Mouse (Mus musculus) G1E (cell line): ENCODE data around the gene Melk. TPM values are rescaled to one million over a fixed set of nuclear protein-coding genes. Genes with fewer than 3 reads are reported as not detected.

Source experiments
- ATAC-seq: 2 replicates; pipeline ENCODE4 v1.8.0; 2016; ENCODE audit warnings: mild to moderate bottlenecking; ENCODE audit not compliant: insufficient number of reproducible peaks, poor library complexity, low FRiP score, severe bottlenecking; ENCODE audit errors: extremely low read depth
- DNase-seq: peaks from one replicate; pipeline ENCODE4 v3.0.0; 2012; ENCODE audit warnings: low spot score
- H3K27me3 ChIP-seq: 2 replicates; pipeline ENCODE4 v1.6.1; 2012; ENCODE audit warnings: mild to moderate bottlenecking, low read length, inconsistent platforms; ENCODE audit not compliant: insufficient read depth
- H3K36me3 ChIP-seq: replicated peaks from 2 replicates; pipeline ENCODE3; 2012; ENCODE audit warnings: mild to moderate bottlenecking, inconsistent platforms
- H3K4me1 ChIP-seq: 2 replicates; pipeline ENCODE4 v1.6.1; 2012; ENCODE audit warnings: low read depth, low read length, inconsistent platforms, mixed read lengths; ENCODE audit not compliant: insufficient read depth
- H3K4me3 ChIP-seq: 2 replicates; pipeline ENCODE4 v1.5.1; 2012; ENCODE audit warnings: low read depth, mild to moderate bottlenecking, inconsistent platforms, low read length, moderate library complexity, mixed read lengths
- H3K9me3 ChIP-seq: replicated peaks from 2 replicates; pipeline ENCODE4 v1.6.1; 2012; ENCODE audit warnings: inconsistent platforms
- CTCF ChIP-seq: IDR thresholded peaks from 2 replicates; pipeline ENCODE4 v1.5.1; 2012; ENCODE audit warnings: low read depth, low read length, inconsistent platforms, mixed read lengths
- GATA1 ChIP-seq: IDR thresholded peaks from 2 replicates; pipeline ENCODE4 v1.6.1; 2012; ENCODE audit warnings: borderline replicate concordance, low read length, inconsistent platforms, mixed read lengths
- GATA2 ChIP-seq: IDR thresholded peaks from 2 replicates; pipeline ENCODE4 v1.6.1; 2012; ENCODE audit warnings: low read depth, low read length, inconsistent platforms, borderline replicate concordance
- POLR2AphosphoS5 ChIP-seq: IDR thresholded peaks from 2 replicates; pipeline ENCODE4 v1.6.1; 2012; ENCODE audit warnings: low read depth, low read length, inconsistent platforms; ENCODE audit not compliant: insufficient replicate concordance
- TAL1 ChIP-seq: conservative IDR thresholded peaks from 2 replicates; pipeline ENCODE4 v1.6.1; 2012; ENCODE audit warnings: low read depth, low read length, inconsistent platforms, mixed read lengths
- polyA plus RNA-seq: library from polyadenylated mRNA; stranded (reverse); fragments of >175 nt; gene quantifications from 2 replicates; pipeline ENCODE4 v1.2.3, GENCODE M21; 2012
- total RNA-seq, 2 experiments: library from RNA; stranded (forward) in 1 of 2; stranded (reverse) in 1 of 2; fragments of 200-1000 nt in 1 of 2; fragments of >200 nt in 1 of 2; fragmentation: Nextera tagmentation in 1 of 2; gene quantifications; 2 replicates each; pipeline ENCODE4 v1.2.3; 2014 to 2017

Gene Melk
- total and polyA plus RNA-seq, 3 experiments = 1.5 to 28.8 (median 25.9) TPM

- peaks cover 17% of the 10 kb centered on the region for H3K27me3 ChIP-seq
- no peak for TF ChIP-seq POLR2AphosphoS5
- TF ChIP-seq GATA1 = no peak
- no peak for TF ChIP-seq CTCF
- TF ChIP-seq GATA2 = no peak
- TF ChIP-seq TAL1 = no peak
- no peak overlapping the region for H3K4me3 ChIP-seq
- DNase-seq = no peak
- H3K9me3 ChIP-seq = no peaks in the 10 kb centered on the region
- H3K4me1 ChIP-seq = peaks cover 2% of the 10 kb centered on the region; the same call in 1 of the 2 replicates
- no peaks in the 10 kb centered on the region for H3K36me3 ChIP-seq
- ATAC-seq = no peak
Measured at GRCm38 (mm10) chr4:44295837-44296236, 4.8 kb upstream of the Melk start.

GRCm38 (mm10) chr4:44306585-44306984 lies 5.9 kb downstream of the Melk start:
- H3K36me3 ChIP-seq = peaks cover 68% of the 10 kb centered on the region
- H3K9me3 ChIP-seq = no peaks in the 10 kb centered on the region
- no peak for ATAC-seq
- H3K4me3 ChIP-seq = no peak overlapping the region
- peaks cover 10% of the 10 kb centered on the region for H3K4me1 ChIP-seq
- H3K27me3 ChIP-seq = no peaks in the 10 kb centered on the region
- no peak for TF ChIP-seq TAL1
- no peak for TF ChIP-seq GATA1
- no peak for TF ChIP-seq GATA2
- TF ChIP-seq CTCF = no peak
- DNase-seq = no peak

GRCm38 (mm10) chr4:44310429-44310828 lies 9.8 kb downstream of the Melk start:
- Histone ChIP-seq H3K4me3 (no peak overlapping the region), H3K4me1 (peaks cover 3% of the 10 kb centered on the region; the same call in 1 of the 2 replicates), H3K27me3 (no peaks in the 10 kb centered on the region), H3K9me3 (no peaks in the 10 kb centered on the region), H3K36me3 (peaks cover 82% of the 10 kb centered on the region)
- no peak for ATAC-seq
- no peak for DNase-seq
- TF ChIP-seq GATA1 = no peak
- TF ChIP-seq TAL1 = no peak
- no peak for TF ChIP-seq GATA2
- TF ChIP-seq CTCF = no peak
- no peak for TF ChIP-seq POLR2AphosphoS5

GRCm38 (mm10) chr4:44310911-44311310 lies 10.2 kb downstream of the Melk start:
- no peaks in the 10 kb centered on the region for H3K9me3 ChIP-seq
- H3K36me3 ChIP-seq = peaks cover 81% of the 10 kb centered on the region
- H3K4me1 ChIP-seq = peaks cover 3% of the 10 kb centered on the region; the same call in 1 of the 2 replicates
- ATAC-seq = no peak
- TF ChIP-seq TAL1 (no peak), GATA1 (no peak), CTCF (no peak), POLR2AphosphoS5 (no peak), GATA2 (no peak)
- no peak overlapping the region for H3K4me3 ChIP-seq
- DNase-seq = no peak
- no peaks in the 10 kb centered on the region for H3K27me3 ChIP-seq

- ATAC-seq = no peak
- H3K4me3 ChIP-seq = no peak overlapping the region
Measured at GRCm38 (mm10) chr4:44316270-44316809, 15.7 kb downstream of the Melk start.

GRCm38 (mm10) chr4:44320448-44320847 lies 19.8 kb downstream of the Melk start:
- H3K4me3 ChIP-seq = no peak overlapping the region
- no peak for TF ChIP-seq GATA2
- no peak for TF ChIP-seq TAL1
- no peak for TF ChIP-seq GATA1
- no peak for TF ChIP-seq CTCF
- no peak for TF ChIP-seq POLR2AphosphoS5
- DNase-seq (no peak), ATAC-seq (no peak)
- H3K9me3 ChIP-seq = no peaks in the 10 kb centered on the region
- no peaks in the 10 kb centered on the region for H3K27me3 ChIP-seq
- no peaks in the 10 kb centered on the region for H3K4me1 ChIP-seq
- peaks cover 66% of the 10 kb centered on the region for H3K36me3 ChIP-seq

More at GRCm38 (mm10) chr4:44316270-44316809, 15.7 kb downstream of the Melk start:
- TF ChIP-seq TAL1 = no peak
- no peak for TF ChIP-seq POLR2AphosphoS5
- TF ChIP-seq CTCF = no peak
- TF ChIP-seq GATA2 = no peak
- TF ChIP-seq GATA1 = no peak
- DNase-seq = no peak
- Histone ChIP-seq H3K9me3 (no peaks in the 10 kb centered on the region), H3K27me3 (no peaks in the 10 kb centered on the region), H3K4me1 (no peaks in the 10 kb centered on the region), H3K36me3 (peaks cover 69% of the 10 kb centered on the region)

- DNase-seq (no peak), ATAC-seq (no peak)
- Histone ChIP-seq H3K36me3 (peaks cover 68% of the 10 kb centered on the region), H3K27me3 (no peaks in the 10 kb centered on the region), H3K9me3 (no peaks in the 10 kb centered on the region), H3K4me1 (no peaks in the 10 kb centered on the region), H3K4me3 (no peak overlapping the region)
- TF ChIP-seq POLR2AphosphoS5 = no peak
- no peak for TF ChIP-seq TAL1
- no peak for TF ChIP-seq GATA2
- TF ChIP-seq CTCF = no peak
- no peak for TF ChIP-seq GATA1
Measured at GRCm38 (mm10) chr4:44322124-44322523, 21.4 kb downstream of the Melk start.
